Mouse (Mus musculus): Measurements from ENCODE around the gene Mboat1.

DNA sequence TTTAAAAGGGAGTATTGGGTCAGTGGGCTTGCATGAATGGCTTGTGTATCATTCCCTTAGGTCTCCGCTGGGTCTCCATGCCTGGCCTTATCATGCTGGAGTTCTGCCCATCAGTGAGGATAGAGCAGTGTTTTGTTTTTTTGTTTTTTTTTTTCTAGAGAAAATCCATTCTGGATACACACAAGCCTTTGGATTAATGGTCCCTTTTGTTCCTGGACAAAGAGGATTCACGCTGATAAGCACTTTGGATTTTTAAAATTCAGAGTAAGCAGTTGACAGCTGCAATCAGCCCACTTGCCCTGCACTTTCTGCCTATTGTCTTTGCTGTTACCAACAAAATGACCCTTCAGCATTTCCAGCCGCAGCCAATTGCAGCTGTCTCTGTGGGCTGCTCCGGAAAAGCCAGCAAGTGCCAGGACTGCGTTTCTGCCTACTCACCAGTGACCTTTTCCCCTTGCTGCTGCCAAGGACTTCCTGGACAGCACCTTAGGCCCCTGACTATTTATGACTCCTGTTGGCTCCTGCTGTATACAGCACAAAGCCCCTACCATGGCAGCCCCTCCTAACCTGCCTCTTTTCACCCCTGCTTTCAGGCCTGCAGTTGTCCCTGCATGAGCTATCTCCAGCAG lies 117.5 kb downstream of the Mboat1 start:
- no peak for TF ChIP-seq CTCF (IDR thresholded peaks at IDR 0.05; ENCODE audit: extremely low read depth, insufficient read length, insufficient replicate concordance, low read depth, low read length)
- TF ChIP-seq POLR2A (IDR thresholded peaks at IDR 0.05; ENCODE audit: low read depth, low read length) = no peak
